In genomic region chr9:111876846-111877245, GRCm38 (mm10) we compare ENCODE assay signal across 18 mouse cellular contexts.
"Had no signal": no experiment of that assay in that cellular context is flagged by ENCODE, and none has a peak within 500 bp of the region (broad histone marks: within the 10 kb centered on the region; RNA-seq: fewer than 3 reads in every experiment).

No protein-coding gene starts in this region.

- DNase-seq: kidney, adult 2 months; kidney, postnatal 10 days; kidney, postnatal 4 days; liver, embryonic 13.5 days; lung, adult 2 months; lung, postnatal 14 days; lung, postnatal 4 days; midbrain, embryonic 14.5 days; right cerebral cortex, adult 18-20 months; right cerebral cortex, postnatal 14 days; right cerebral cortex, postnatal 4 days; thymus, adult 2 months; thymus, postnatal 14 days; thymus, postnatal 4 days had no signal

- H3K27ac ChIP-seq: liver, embryonic 13.5 days; neural tube, embryonic 12.5 days; neural tube, embryonic 15.5 days; stomach, postnatal 0 days had no signal

- H3K9ac ChIP-seq: liver, embryonic 13.5 days; neural tube, embryonic 12.5 days; neural tube, embryonic 15.5 days had no signal

- H3K27me3 ChIP-seq: liver, embryonic 13.5 days; neural tube, embryonic 12.5 days; neural tube, embryonic 15.5 days had no signal

- H3K36me3 ChIP-seq: liver, embryonic 13.5 days; neural tube, embryonic 12.5 days; neural tube, embryonic 15.5 days had no signal

- H3K9me3 ChIP-seq: liver, embryonic 13.5 days; neural tube, embryonic 12.5 days; neural tube, embryonic 15.5 days had no signal

- H3K4me3 ChIP-seq: liver, embryonic 13.5 days; neural tube, embryonic 12.5 days; neural tube, embryonic 15.5 days had no signal

- H3K4me1 ChIP-seq: liver, embryonic 13.5 days; neural tube, embryonic 12.5 days; neural tube, embryonic 15.5 days had no signal

- H3K4me2 ChIP-seq: liver, embryonic 13.5 days; midbrain, embryonic 11.5 days; neural tube, embryonic 12.5 days; neural tube, embryonic 15.5 days had no signal
